Mouse (Mus musculus): ENCODE measurements at regions not wholly inside any gene's neighbourhood (a gene's known extent, or its start where the extent isn't known, plus 50 kb on each side); places are given as distances from the start of the nearest gene placed in this dataset.

- H3K4me3 ChIP-seq (ENCODE audit: low read depth, low read length) = no peak overlapping the region
- H3K27ac ChIP-seq (ENCODE audit: insufficient read depth, low read depth, low read length) = no peak overlapping the region
- WGBS = 58% methylated on average over 12 of the region's 12 CpGs
- H3K4me1 ChIP-seq (ENCODE audit: control insufficient read depth, insufficient read depth, insufficient read length, low read length) = no peaks in the 10 kb centered on the region
- no peaks in the 10 kb centered on the region for H3K27me3 ChIP-seq (ENCODE audit: control insufficient read depth, insufficient read depth, low read length)
- TF ChIP-seq POLR2A (IDR thresholded peaks at IDR 0.05; ENCODE audit: low read depth, low read length) (no peak), CTCF (IDR thresholded peaks at IDR 0.05; ENCODE audit: extremely low read depth, insufficient read length, insufficient replicate concordance, low read depth, low read length) (no peak)
- no peaks in the 10 kb centered on the region for H3K36me3 ChIP-seq (ENCODE audit: control insufficient read depth, insufficient read depth, low read length)
Observed at GRCm38 (mm10) chr2:75246082-75246743, 412.8 kb upstream of the Hnrnpa3 start.

GRCm38 (mm10) chr2:75248251-75248650 lies 410.8 kb upstream of the Hnrnpa3 start:
- 56% methylated on average over 5 of the region's 5 CpGs for WGBS
- H3K4me3 ChIP-seq (ENCODE audit: low read depth, low read length) = no peak overlapping the region
- H3K36me3 ChIP-seq (ENCODE audit: control insufficient read depth, insufficient read depth, low read length) = no peaks in the 10 kb centered on the region
- TF ChIP-seq POLR2A (IDR thresholded peaks at IDR 0.05; ENCODE audit: low read depth, low read length) = no peak
- TF ChIP-seq CTCF (IDR thresholded peaks at IDR 0.05; ENCODE audit: extremely low read depth, insufficient read length, insufficient replicate concordance, low read depth, low read length) = no peak
- no peaks in the 10 kb centered on the region for H3K27me3 ChIP-seq (ENCODE audit: control insufficient read depth, insufficient read depth, low read length)
- no peak overlapping the region for H3K27ac ChIP-seq (ENCODE audit: insufficient read depth, low read depth, low read length)
- no peaks in the 10 kb centered on the region for H3K4me1 ChIP-seq (ENCODE audit: control insufficient read depth, insufficient read depth, insufficient read length, low read length)

- no peaks in the 10 kb centered on the region for H3K4me1 ChIP-seq (ENCODE audit: control insufficient read depth, insufficient read depth, insufficient read length, low read length)
- H3K27ac ChIP-seq (ENCODE audit: insufficient read depth, low read depth, low read length) = no peak overlapping the region
- no peak overlapping the region for H3K4me3 ChIP-seq (ENCODE audit: low read depth, low read length)
- H3K27me3 ChIP-seq (ENCODE audit: control insufficient read depth, insufficient read depth, low read length) = no peaks in the 10 kb centered on the region
- no peaks in the 10 kb centered on the region for H3K36me3 ChIP-seq (ENCODE audit: control insufficient read depth, insufficient read depth, low read length)
- 78% methylated on average over 1 of the region's 1 CpGs for WGBS
- no peak for TF ChIP-seq CTCF (IDR thresholded peaks at IDR 0.05; ENCODE audit: extremely low read depth, insufficient read length, insufficient replicate concordance, low read depth, low read length)
- no peak for TF ChIP-seq POLR2A (IDR thresholded peaks at IDR 0.05; ENCODE audit: low read depth, low read length)
Observed at GRCm38 (mm10) chr2:75250507-75250906, 408.6 kb upstream of the Hnrnpa3 start.

- Histone ChIP-seq H3K4me3 (ENCODE audit: low read depth, low read length) (no peak overlapping the region), H3K36me3 (ENCODE audit: control insufficient read depth, insufficient read depth, low read length) (no peaks in the 10 kb centered on the region), H3K4me1 (ENCODE audit: control insufficient read depth, insufficient read depth, insufficient read length, low read length) (no peaks in the 10 kb centered on the region), H3K27me3 (ENCODE audit: control insufficient read depth, insufficient read depth, low read length) (no peaks in the 10 kb centered on the region), H3K27ac (ENCODE audit: insufficient read depth, low read depth, low read length) (no peak overlapping the region)
- 83% methylated on average over 8 of the region's 8 CpGs for WGBS
- TF ChIP-seq POLR2A (IDR thresholded peaks at IDR 0.05; ENCODE audit: low read depth, low read length) = no peak
- no peak for TF ChIP-seq CTCF (IDR thresholded peaks at IDR 0.05; ENCODE audit: extremely low read depth, insufficient read length, insufficient replicate concordance, low read depth, low read length)
Observed at GRCm38 (mm10) chr2:75252829-75253228, 406.2 kb upstream of the Hnrnpa3 start.

GRCm38 (mm10) chr2:75265218-75265617 lies 393.8 kb upstream of the Hnrnpa3 start:
- no peaks in the 10 kb centered on the region for H3K36me3 ChIP-seq (ENCODE audit: control insufficient read depth, insufficient read depth, low read length)
- no peak overlapping the region for H3K27ac ChIP-seq (ENCODE audit: insufficient read depth, low read depth, low read length)
- WGBS = 66% methylated on average over 7 of the region's 7 CpGs
- H3K4me1 ChIP-seq (ENCODE audit: control insufficient read depth, insufficient read depth, insufficient read length, low read length) = no peaks in the 10 kb centered on the region
- TF ChIP-seq POLR2A (IDR thresholded peaks at IDR 0.05; ENCODE audit: low read depth, low read length) = no peak
- no peak for TF ChIP-seq CTCF (IDR thresholded peaks at IDR 0.05; ENCODE audit: extremely low read depth, insufficient read length, insufficient replicate concordance, low read depth, low read length)
- no peak overlapping the region for H3K4me3 ChIP-seq (ENCODE audit: low read depth, low read length)
- no peaks in the 10 kb centered on the region for H3K27me3 ChIP-seq (ENCODE audit: control insufficient read depth, insufficient read depth, low read length)

GRCm38 (mm10) chr2:75265739-75266699 lies 393.0 kb upstream of the Hnrnpa3 start:
- H3K27me3 ChIP-seq (ENCODE audit: control insufficient read depth, insufficient read depth, low read length) = no peaks in the 10 kb centered on the region
- no peaks in the 10 kb centered on the region for H3K4me1 ChIP-seq (ENCODE audit: control insufficient read depth, insufficient read depth, insufficient read length, low read length)
- H3K36me3 ChIP-seq (ENCODE audit: control insufficient read depth, insufficient read depth, low read length) = no peaks in the 10 kb centered on the region
- TF ChIP-seq CTCF (IDR thresholded peaks at IDR 0.05; ENCODE audit: extremely low read depth, insufficient read length, insufficient replicate concordance, low read depth, low read length) (no peak), POLR2A (IDR thresholded peaks at IDR 0.05; ENCODE audit: low read depth, low read length) (no peak)
- H3K27ac ChIP-seq (ENCODE audit: insufficient read depth, low read depth, low read length) = no peak overlapping the region
- no peak overlapping the region for H3K4me3 ChIP-seq (ENCODE audit: low read depth, low read length)
- WGBS = 84% methylated on average over 19 of the region's 19 CpGs

GRCm38 (mm10) chr2:75267949-75268348 lies 391.1 kb upstream of the Hnrnpa3 start:
- Histone ChIP-seq H3K4me1 (ENCODE audit: control insufficient read depth, insufficient read depth, insufficient read length, low read length) (no peaks in the 10 kb centered on the region), H3K27ac (ENCODE audit: insufficient read depth, low read depth, low read length) (no peak overlapping the region), H3K36me3 (ENCODE audit: control insufficient read depth, insufficient read depth, low read length) (no peaks in the 10 kb centered on the region), H3K27me3 (ENCODE audit: control insufficient read depth, insufficient read depth, low read length) (no peaks in the 10 kb centered on the region), H3K4me3 (ENCODE audit: low read depth, low read length) (no peak overlapping the region)
- 66% methylated on average over 3 of the region's 3 CpGs for WGBS
- no peak for TF ChIP-seq CTCF (IDR thresholded peaks at IDR 0.05; ENCODE audit: extremely low read depth, insufficient read length, insufficient replicate concordance, low read depth, low read length)

All from small intestine, adult 2 months (tissue).